Mouse (Mus musculus) myocyte (in vitro differentiated cells): Measurements from ENCODE around the gene Itpr1. TPM values are rescaled to one million over a fixed set of nuclear protein-coding genes. Genes with fewer than 3 reads are reported as not detected.
A peak's percentile ranks its signal among the peaks of the same experiment; 100 is the strongest.

Experiments used
- H3K27me3 ChIP-seq: one replicate; pipeline ENCODE4 v1.6.1; 2011; ENCODE audit not compliant: control insufficient read depth, insufficient read depth, insufficient read length
- H3K36me3 ChIP-seq: one replicate; pipeline ENCODE4 v1.6.1; 2011; ENCODE audit not compliant: control insufficient read depth, insufficient read depth
- H3K4me2 ChIP-seq: one replicate; pipeline ENCODE4 v1.6.1; 2011; ENCODE audit warnings: low read depth, control low read depth
- H3K4me3 ChIP-seq: one replicate; pipeline ENCODE4 v1.5.1; 2011; ENCODE audit warnings: mild to moderate bottlenecking, control low read depth, moderate library complexity
- H3K79me2 ChIP-seq: one replicate; pipeline ENCODE4 v1.6.1; 2011; ENCODE audit not compliant: control insufficient read depth, insufficient read depth
- H3ac ChIP-seq: one replicate; pipeline ENCODE4 v1.6.1; 2011; ENCODE audit not compliant: control insufficient read depth, insufficient read length
- CEBPB ChIP-seq: IDR thresholded peaks from 2 replicates; pipeline ENCODE4 v1.6.1; 2011; ENCODE audit warnings: mild to moderate bottlenecking, moderate library complexity; ENCODE audit not compliant: poor library complexity, insufficient read depth, severe bottlenecking
- E2F4 ChIP-seq: IDR thresholded peaks from one replicate; pipeline ENCODE4 v1.6.1; 2011; ENCODE audit warnings: mild to moderate bottlenecking, control low read depth, moderate library complexity; ENCODE audit not compliant: insufficient read depth
- MAX ChIP-seq: IDR thresholded peaks from one replicate; pipeline ENCODE4 v1.6.1; 2011; ENCODE audit warnings: low read depth, mild to moderate bottlenecking, control low read depth
- MYOD1 ChIP-seq, 3 experiments: IDR thresholded peaks; one replicate each; pipeline ENCODE4 v1.6.1; 2011; ENCODE audit warnings: control low read depth in 2 of 3, low read depth in 2 of 3, mild to moderate bottlenecking in 2 of 3, moderate library complexity in 1 of 3; ENCODE audit not compliant: insufficient read length in 2 of 3, control insufficient read depth in 1 of 3
- MYOG ChIP-seq, 3 experiments: IDR thresholded peaks; one replicate each; pipeline ENCODE4 v1.6.1; 2011; ENCODE audit warnings: control low read depth in 2 of 3, low read depth in 2 of 3, mild to moderate bottlenecking in 2 of 3; ENCODE audit not compliant: insufficient read length in 2 of 3, control insufficient read depth in 1 of 3, insufficient read depth in 1 of 3
- POLR2A ChIP-seq: IDR thresholded peaks from one replicate; pipeline ENCODE4 v1.6.1; 2011; ENCODE audit warnings: low read depth, mild to moderate bottlenecking, control low read depth, moderate library complexity; ENCODE audit not compliant: insufficient read length
- POLR2AphosphoS2 ChIP-seq: IDR thresholded peaks from one replicate; pipeline ENCODE4 v1.6.1; 2011; ENCODE audit warnings: low read depth, control low read depth; ENCODE audit not compliant: insufficient read length
- REST ChIP-seq: IDR thresholded peaks from one replicate; pipeline ENCODE4 v1.6.1; 2011; ENCODE audit warnings: mild to moderate bottlenecking, control low read depth, moderate library complexity; ENCODE audit not compliant: insufficient read depth, insufficient read length
- SRF ChIP-seq: IDR thresholded peaks from one replicate; pipeline ENCODE4 v1.6.1; 2011; ENCODE audit warnings: low read depth; ENCODE audit not compliant: control insufficient read depth, insufficient read length
- TCF12 ChIP-seq: IDR thresholded peaks from one replicate; pipeline ENCODE4 v1.6.1; 2011; ENCODE audit warnings: mild to moderate bottlenecking, control low read depth; ENCODE audit not compliant: poor library complexity, insufficient read depth, severe bottlenecking
- TCF3 ChIP-seq: IDR thresholded peaks from one replicate; pipeline ENCODE4 v1.6.1; 2011; ENCODE audit warnings: low read depth, control low read depth; ENCODE audit not compliant: insufficient read length
- USF1 ChIP-seq: IDR thresholded peaks from one replicate; pipeline ENCODE4 v1.6.1; 2011; ENCODE audit warnings: low read depth, mild to moderate bottlenecking, control low read depth, moderate library complexity
- polyA plus RNA-seq: library from polyadenylated mRNA; unstranded; fragments of >200 nt; fragmentation: generic; extraction: Trizol; gene quantifications from one replicate; pipeline ENCODE4 v1.2.1, GENCODE M21; 2012; ENCODE audit warnings: missing spikeins

The Itpr1 gene
- polyA plus RNA-seq, 1 experiment = 3.1 TPM

GRCm38 (mm10) chr6:108458182-108458571 lies 245.3 kb downstream of the Itpr1 start:
- Histone ChIP-seq H3K4me3 (no peak overlapping the region), H3ac (no peak overlapping the region), H3K36me3 (no peaks in the 10 kb centered on the region), H3K79me2 (no peaks in the 10 kb centered on the region), H3K4me2 (peak overlapping the region; percentile 69), H3K27me3 (no peaks in the 10 kb centered on the region)
- TF ChIP-seq CEBPB (peak; percentile 78; the same call in 1 of the 2 replicates), MYOG (IDR thresholded peaks at IDR 0.05; ENCODE audit: control insufficient read depth in 1 of 3, insufficient read depth in 1 of 3, insufficient read length in 2 of 3, low read depth in 2 of 3) (peak in 1 of 3 experiments; percentile 47), TCF3 (no peak), MYOD1 (IDR thresholded peaks at IDR 0.05; ENCODE audit: control insufficient read depth in 1 of 3, insufficient read length in 2 of 3, low read depth in 2 of 3) (peak; percentile 1 to 71 (median 41)), POLR2A (no peak), E2F4 (no peak), MAX (peak; percentile 13), REST (no peak), USF1 (no peak), SRF (no peak), POLR2AphosphoS2 (no peak), TCF12 (peak; percentile 67)

- Histone ChIP-seq H3K4me3 (no peak overlapping the region), H3K4me2 (peak overlapping the region; percentile 69), H3K36me3 (no peaks in the 10 kb centered on the region), H3ac (no peak overlapping the region), H3K27me3 (no peaks in the 10 kb centered on the region), H3K79me2 (no peaks in the 10 kb centered on the region)
- TF ChIP-seq MYOD1 (IDR thresholded peaks at IDR 0.05; ENCODE audit: control insufficient read depth in 1 of 3, insufficient read length in 2 of 3, low read depth in 2 of 3) = no peak
- TF ChIP-seq MAX = no peak
These were observed 245.9 kb downstream of the Itpr1 start for GRCm38 (mm10) chr6:108458826-108459225.

- Histone ChIP-seq H3K79me2 (no peaks in the 10 kb centered on the region), H3K36me3 (no peaks in the 10 kb centered on the region), H3K27me3 (no peaks in the 10 kb centered on the region), H3K4me3 (no peak overlapping the region), H3K4me2 (no peak overlapping the region), H3ac (no peak overlapping the region)
- no peak for TF ChIP-seq TCF12
- no peak for TF ChIP-seq POLR2A
- no peak for TF ChIP-seq POLR2AphosphoS2
- no peak for TF ChIP-seq USF1
- TF ChIP-seq TCF3 = no peak
- TF ChIP-seq MYOD1 (IDR thresholded peaks at IDR 0.05; ENCODE audit: control insufficient read depth in 1 of 3, insufficient read length in 2 of 3, low read depth in 2 of 3) = no peak
- TF ChIP-seq MYOG (IDR thresholded peaks at IDR 0.05; ENCODE audit: control insufficient read depth in 1 of 3, insufficient read depth in 1 of 3, insufficient read length in 2 of 3, low read depth in 2 of 3) = no peak
- TF ChIP-seq MAX = no peak
- TF ChIP-seq SRF = no peak
- TF ChIP-seq E2F4 = no peak
- no peak for TF ChIP-seq REST
- no peak for TF ChIP-seq CEBPB
These were observed 251.5 kb downstream of the Itpr1 start for GRCm38 (mm10) chr6:108464308-108464979.

GRCm38 (mm10) chr6:108465159-108465558 lies 252.3 kb downstream of the Itpr1 start:
- no peak for TF ChIP-seq E2F4
- TF ChIP-seq TCF3 = no peak
- no peaks in the 10 kb centered on the region for H3K27me3 ChIP-seq
- no peaks in the 10 kb centered on the region for H3K36me3 ChIP-seq
- H3K4me2 ChIP-seq = no peak overlapping the region
- no peak overlapping the region for H3K4me3 ChIP-seq
- no peak overlapping the region for H3ac ChIP-seq
- no peaks in the 10 kb centered on the region for H3K79me2 ChIP-seq

- Histone ChIP-seq H3K27me3 (no peaks in the 10 kb centered on the region), H3K36me3 (no peaks in the 10 kb centered on the region), H3K4me2 (no peak overlapping the region), H3K4me3 (no peak overlapping the region), H3ac (no peak overlapping the region), H3K79me2 (no peaks in the 10 kb centered on the region)
- TF ChIP-seq USF1 = no peak
- no peak for TF ChIP-seq POLR2A
- TF ChIP-seq POLR2AphosphoS2 = no peak
- TF ChIP-seq MAX = no peak
- no peak for TF ChIP-seq MYOD1 (IDR thresholded peaks at IDR 0.05; ENCODE audit: control insufficient read depth in 1 of 3, insufficient read length in 2 of 3, low read depth in 2 of 3)
These were observed 253.2 kb downstream of the Itpr1 start for GRCm38 (mm10) chr6:108466061-108466531.
